Mouse (Mus musculus) lung, postnatal 10 days (tissue): ENCODE measurements around the gene Fastkd5.
"Not testable (repeated sequence)": the region's sequence is repeated elsewhere in the genome, so short reads cannot be mapped to it uniquely, and the experiment has no call there.

Source experiments
- DNase-seq: peaks from one replicate; pipeline ENCODE4 v3.0.0; 2021

Gene Fastkd5

DNA sequence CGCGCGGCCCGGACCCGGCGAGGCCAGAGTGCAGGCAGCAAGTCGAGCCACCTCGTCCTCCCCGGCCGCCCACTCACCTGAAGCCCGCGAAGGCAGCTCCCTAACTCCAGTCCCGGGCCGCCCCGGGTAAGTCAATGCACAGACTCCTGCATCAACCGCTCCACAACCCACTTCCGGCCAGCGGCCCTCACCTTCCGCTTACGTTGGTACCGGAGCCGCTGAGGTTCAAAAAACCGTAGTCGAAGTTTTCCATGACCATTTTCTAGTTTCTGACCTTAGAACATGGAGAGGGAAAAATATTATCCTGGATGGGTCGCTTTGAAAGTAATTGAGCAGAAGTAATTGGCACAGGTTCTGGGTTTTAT, at the start of gene Fastkd5, which contains the start of gene Ubox5:
Gene Fastkd5, minus strand, starts transcription at position 189 of the 365 bp plus-strand sequence.
Gene Ubox5, minus strand, starts transcription at position 200 of the 365 bp plus-strand sequence.
- DNase-seq, result peak; percentile 94

DNA sequence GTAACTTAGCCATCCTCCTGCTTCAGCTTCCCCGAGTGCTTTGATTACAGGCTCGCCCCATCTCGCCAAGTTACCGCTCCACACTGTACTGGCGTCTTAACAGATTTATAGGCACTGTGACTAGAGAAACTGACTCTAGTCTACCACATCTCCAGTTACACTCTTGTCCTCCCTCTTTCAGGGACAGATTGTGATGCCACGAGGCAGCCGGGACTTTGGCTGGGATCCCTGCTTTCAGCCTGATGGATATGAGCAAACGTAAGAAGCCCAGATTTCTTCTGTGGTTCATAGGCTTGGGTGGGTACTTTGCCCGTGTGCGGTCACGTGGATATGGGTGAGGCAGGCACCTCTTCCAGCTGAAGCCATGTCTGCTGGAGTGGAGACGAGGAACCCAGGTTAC, 49.3 kb upstream of the Fastkd5 start:
- no peak for DNase-seq

DNA sequence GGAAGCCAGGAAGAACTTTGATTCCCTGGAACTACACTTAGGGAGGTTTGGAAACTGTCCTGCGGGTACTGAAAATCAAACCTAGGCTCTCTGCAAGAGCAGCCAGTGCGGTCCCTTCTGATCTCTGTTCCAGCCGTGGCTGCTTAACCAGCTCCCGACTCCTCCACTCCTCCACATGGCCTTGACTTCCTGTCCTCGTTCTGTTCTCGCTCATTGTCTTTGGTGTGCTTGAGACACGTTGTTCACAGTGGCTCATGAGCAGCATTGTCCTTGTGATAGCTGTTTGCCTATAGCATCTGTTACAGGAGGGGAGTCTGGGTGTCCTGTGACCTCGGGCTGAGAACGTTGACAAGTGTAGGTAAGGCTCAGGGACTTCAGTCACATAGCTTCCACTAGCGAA, 47.4 kb upstream of the Fastkd5 start:
- no peak for DNase-seq

DNA sequence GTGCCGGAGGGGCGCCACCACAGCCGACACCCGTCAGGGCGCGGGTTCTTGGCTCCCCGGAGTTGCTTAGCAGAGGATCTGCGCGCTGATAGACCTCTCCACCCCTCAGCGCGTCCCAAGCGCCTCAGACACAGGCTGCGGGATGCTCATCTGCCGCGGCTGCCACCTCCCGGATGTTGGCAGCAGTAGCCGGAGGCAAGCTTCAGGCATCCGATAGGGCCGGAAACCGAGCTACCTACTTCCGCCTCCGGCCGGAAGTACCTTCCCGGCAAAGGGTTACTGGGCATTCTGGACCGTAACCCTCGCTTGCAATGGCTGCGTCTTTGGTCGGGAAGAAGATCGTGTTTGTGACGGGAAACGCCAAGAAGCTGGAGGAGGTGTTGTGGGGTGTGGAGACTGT, 37.7 kb upstream of the Fastkd5 start, which contains the start of gene Itpa:
Gene Itpa, plus strand, starts transcription at position 52 of the 400 bp plus-strand sequence.
- DNase-seq, result peak; percentile 92

DNA sequence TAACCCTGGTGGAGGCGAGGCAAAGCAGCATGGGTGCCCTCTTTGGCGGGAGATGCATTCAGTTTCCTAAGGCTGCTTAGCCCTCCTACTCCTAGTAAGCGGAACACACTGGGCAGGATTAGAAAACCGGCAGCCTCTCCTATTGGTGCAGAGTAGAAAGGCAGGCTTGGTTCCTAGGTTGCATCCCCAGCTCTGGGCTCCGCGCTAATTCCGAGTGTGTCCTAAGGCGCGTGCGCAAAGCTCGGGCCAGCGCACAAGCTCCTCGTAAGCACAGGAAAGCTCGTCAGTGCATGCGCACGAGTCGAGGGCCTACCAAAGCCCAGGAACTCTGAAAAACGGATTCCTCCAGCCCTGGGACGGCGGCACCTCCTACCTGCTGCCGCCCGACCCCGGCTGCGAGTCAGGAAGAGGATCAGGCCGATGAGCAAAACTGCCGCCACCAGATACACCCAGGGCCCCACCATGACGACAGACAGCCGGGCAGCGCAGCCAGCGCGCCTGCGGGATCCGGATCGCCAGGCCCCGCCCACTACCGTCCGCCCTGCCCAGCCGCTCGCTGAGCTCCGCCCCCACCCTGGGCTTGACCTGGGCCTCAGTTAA, 34.4 kb upstream of the Fastkd5 start, which contains the start of gene Ddrgk1:
Gene Ddrgk1, minus strand, starts transcription at position 558 of the 600 bp plus-strand sequence.
- peak; percentile 94 for DNase-seq

DNA sequence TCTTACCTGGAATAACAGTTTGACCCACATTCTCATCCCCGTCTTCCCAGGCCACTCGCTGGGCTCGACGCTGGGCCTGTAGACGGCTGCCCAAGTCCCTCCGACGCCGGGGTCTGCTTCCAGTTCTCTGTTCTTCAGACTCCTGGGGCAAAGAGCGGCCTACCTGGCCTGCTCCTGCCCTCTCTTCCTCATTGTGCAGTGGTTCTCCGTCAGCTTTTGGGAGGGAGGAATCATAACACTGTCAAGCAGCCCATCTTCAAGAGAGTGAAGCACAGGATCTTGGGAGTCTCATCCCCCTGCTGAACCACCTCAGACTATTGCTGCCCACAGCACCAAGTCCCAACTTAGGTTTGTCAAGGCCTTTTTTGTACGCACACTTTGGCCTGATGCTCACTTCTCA, 33.5 kb upstream of the Fastkd5 start:
- DNase-seq, result no peak

DNA sequence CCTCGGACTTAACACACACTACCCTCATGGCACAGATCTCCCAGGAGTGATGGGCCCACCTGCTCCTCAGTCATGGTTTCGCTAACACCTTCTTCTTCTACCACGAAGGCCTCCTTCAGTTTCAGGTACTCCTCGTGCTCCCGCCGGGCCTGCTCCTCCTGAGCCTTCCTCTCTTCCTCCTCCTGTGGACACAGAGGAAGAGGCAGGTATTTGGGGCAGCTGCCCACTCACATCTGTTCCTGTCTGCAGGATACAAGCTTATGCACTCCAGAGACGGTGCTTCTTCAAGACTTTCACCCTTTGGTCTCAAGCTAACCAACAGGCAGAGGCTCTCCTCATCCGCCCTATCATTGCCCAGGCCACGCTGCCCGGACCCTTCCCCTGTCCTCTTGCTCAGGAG, 28.7 kb upstream of the Fastkd5 start:
- no peak for DNase-seq

DNA sequence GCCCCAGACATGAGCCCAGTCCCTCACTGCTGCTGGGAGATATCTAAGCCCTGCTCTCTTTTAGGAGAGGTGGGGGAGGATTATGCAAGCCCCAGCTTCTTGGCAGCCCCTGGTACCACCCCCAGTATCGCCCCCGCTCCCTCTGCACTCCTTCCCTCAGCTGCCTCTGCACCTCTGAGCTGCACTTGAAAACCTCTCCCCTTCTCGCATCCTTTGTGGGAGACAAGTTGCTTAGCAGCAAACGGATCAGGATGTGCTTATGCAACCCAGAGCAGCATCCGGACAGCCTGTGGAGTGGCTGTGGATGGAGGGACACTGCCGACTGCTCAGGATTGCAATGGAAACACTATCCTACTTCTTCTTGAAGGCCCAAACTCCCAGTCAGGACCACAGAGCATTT, 27.7 kb upstream of the Fastkd5 start:
- no peak for DNase-seq

DNA sequence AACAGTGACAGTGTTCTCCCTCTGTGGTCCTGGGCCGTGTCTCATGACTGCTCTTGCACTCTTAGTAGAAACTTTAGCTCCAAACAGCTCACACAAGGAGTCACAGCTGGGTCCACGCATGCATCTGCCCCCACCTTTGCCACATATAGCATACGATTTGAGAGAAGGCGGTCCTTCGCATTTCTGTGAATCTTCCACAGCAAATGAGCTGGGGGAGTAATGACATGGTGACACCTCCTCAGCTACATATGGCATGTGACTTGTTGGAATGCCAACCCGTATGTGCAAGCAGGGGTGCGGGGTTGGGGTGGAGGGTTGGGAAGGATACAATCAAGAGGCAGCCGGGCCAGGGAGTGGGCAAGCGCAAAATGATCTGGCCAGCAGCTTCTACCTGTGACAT, 26.7 kb upstream of the Fastkd5 start:
- no peak for DNase-seq

DNA sequence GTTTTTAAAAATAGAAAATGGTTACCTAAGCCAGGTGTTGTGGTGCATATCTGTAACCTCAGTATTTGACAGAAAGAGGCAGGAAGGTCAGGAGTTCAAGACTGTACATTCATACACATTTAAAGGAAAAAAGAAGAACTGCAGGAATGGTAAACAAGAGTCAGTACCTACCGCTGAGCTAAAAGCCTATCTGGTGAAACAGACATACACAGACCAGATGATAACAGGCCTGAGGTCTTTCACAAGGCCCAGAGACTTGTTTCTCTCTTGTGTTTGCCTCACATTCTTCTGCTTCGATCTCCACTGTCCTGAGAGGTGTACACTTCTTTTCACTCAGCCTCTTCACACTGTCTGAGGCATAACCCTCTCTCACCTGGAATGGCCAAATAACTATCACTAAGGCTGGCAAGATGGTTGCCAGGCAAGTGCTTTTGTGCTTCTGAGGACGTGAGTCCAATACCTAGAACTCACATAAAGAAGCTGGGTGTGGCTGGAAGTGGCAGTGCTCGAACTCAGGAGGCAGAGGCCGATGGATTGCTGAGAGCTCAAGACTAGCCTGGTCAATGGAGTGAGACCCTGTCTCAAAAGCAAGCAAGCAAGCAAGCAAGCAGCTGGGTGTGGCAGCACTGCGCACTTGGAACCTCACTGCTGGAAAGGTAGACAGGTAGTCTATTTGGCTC, 26.0 kb upstream of the Fastkd5 start:
- DNase-seq, result no peak

DNA sequence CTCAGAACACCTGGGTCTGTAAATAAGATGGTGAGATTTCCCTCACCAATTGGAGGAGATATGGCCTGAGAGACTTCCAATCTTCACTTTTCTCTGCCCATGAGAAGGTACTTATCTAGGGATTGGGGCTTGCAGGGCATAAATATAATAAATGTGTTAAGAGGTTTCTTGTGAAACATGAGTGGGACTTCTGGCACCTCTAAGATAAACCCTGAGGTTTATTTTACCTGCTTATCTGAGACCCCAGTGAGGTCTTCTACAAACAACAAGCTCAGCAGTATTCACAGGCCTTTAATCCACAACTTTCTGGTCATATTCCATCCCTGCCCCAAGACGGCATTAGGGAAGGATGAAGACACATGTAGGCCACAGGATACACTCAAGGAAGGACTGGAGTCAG, 23.9 kb upstream of the Fastkd5 start:
- DNase-seq, result no peak

DNA sequence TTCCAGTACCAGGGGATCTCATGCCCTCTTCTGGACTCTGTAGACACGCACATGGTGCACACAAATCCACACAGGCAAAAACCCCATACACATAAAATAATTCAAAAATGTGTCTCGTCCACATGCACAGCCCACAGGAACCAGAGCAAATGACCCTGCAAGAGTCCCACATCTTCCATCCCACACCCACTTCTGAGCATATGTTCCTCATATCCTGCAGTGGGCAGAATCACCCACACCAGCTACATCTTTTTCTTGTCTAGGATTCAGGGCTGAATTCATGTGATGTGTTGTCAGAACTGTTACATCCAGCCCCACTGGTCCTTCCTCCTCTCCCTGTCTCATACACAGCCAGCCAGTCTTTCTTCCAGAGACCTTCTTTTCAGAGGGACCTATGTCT, 23.5 kb upstream of the Fastkd5 start:
- no peak for DNase-seq

DNA sequence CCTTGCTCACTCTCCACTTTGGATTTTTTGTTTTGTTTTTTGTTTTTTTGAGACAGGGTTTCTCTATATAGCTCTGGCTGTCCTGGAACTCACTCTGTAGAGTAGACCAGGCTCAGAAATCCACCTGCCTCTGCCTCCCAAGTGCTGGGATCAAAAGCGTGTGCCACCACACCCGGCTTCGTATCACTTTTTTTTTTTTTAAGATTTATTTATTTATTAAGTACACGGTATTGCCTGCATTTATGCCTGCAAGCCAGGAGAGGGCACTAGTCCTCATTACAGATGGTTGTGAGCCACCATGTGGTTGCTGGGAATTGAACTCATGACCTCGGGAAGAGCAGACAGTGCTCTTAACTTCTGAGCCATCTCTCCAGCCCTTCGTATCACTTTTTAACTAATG, 19.2 kb upstream of the Fastkd5 start:
- DNase-seq, result not testable (repeated sequence)

DNA sequence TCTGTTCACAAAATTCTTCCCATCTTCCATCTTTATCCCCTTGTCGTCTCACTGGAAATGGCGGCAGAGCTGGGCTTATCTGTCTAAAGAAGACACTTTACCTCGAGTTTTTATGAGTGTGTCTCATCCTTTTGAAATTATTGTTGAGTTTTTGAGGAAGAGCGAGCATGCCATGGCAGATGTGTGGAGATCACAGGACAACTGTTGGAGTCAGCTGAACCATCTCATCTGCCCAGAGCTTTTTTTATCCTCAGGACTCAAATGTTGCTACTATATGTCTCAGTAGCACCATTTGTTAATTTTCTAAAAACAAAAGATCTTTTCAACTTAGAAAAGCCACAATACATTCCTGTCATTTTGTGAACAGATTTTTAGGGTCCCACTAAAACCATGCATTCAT, 15.4 kb upstream of the Fastkd5 start:
- DNase-seq, result no peak

DNA sequence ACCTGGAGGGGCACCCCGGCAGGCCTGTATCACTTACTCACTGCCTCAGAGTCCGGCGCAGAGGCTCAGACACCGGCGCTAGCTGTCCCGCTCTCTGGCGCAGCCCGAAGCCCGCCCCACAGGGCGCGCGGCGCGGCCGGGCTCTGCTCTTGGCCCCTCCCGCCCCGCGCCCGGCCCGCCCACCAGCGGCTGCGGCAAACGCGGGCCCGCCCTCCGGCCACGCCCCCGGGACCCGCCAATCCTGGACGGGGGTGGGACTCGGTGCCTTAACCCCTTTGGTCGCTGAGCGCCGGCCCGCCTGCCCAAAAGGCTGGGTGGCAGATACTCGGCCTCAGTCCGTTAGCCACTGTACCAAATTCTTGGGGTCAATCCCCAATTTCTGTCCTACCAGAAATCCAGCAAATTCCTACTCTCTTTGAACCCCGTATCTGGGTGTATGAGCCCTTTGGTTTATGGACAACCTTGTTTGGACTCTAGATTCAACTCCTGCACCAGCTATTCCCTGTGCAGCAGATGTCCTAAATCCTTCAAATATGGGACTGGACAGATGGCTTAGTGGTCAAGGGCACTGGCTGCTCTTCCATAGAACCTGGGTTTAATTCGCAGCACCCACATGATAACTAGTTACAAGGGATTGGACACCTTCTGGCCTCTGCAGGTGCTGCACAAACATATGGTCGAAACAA, 13.0 kb upstream of the Fastkd5 start, which contains the start of gene Lzts3:
Gene Lzts3, minus strand, starts transcription at position 120 of the 686 bp plus-strand sequence.
- peak; percentile 95 for DNase-seq

DNA sequence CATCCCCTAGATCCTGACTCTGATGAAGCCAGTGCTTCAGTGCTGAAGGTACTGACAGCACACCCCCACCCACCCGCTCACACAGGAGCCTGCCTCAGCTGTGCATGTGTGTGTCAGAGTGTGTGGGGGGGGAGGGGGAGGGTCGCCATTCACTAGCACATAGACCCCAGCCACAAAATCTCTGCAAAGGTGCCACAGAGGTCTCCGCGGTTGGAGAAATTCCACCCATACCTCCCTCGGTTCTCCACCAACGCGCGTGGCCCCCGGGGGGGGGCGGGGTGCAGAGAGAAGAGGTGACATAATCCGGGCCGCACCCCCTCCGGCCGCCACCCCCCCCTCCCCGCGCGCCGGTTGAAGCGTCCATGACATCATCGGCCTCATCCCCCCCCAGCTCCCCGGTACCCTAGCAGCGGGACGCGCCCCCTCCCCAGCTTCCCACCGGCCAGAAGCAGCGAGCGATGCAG, 12.4 kb upstream of the Fastkd5 start:
- no peak for DNase-seq

DNA sequence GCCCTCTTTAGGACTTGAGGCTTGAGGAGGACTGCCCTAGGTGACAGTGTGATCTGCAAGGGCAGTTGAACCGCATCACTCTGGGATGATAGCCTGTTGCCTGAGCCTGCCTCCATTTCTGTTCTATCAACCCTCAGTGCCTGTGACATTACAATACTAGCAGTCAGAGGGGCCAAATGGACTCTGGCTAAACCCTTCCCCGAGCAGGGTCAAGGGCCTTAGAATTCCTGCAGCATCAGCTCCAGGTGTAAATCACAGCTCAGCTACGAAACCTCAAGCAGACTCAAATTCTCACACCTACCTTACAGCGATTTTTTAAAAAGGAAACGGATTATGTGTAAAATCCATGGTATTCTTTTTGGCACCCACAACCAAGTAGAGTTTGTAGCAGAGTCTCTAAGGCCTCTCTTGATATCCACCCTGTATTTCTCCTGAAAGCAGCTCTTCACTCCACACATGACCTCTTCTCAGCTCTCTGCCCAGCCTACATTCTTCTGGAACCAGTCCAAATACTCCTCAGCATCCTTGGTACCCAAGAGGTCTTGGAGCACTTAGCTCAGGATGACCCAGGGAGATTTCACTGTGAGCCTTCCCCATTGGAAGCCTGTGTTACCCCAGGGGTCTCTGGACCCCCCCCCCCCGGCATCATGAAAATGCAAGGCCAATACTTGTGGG, 11.7 kb upstream of the Fastkd5 start:
- no peak for DNase-seq

DNA sequence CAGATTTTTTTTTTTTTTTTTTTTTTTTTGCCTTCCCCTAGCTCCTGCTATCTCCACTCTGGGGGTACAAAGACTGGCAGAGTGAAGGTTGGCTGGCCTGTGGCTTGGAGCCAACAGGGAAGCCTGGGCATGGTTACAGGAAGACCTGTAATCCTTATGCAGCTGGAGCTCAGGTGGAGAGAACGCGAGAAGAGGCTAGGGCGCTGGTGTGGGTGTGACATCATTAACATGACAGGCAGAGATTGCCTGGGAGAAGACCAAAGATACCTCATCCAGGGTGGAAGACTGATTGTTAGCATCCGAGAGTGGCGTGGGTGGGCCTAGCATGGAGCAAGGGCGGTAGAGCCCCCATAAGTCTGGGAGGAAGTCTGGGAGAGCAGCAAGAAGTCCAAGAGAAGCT, 9.4 kb upstream of the Fastkd5 start:
- DNase-seq, result no peak

DNA sequence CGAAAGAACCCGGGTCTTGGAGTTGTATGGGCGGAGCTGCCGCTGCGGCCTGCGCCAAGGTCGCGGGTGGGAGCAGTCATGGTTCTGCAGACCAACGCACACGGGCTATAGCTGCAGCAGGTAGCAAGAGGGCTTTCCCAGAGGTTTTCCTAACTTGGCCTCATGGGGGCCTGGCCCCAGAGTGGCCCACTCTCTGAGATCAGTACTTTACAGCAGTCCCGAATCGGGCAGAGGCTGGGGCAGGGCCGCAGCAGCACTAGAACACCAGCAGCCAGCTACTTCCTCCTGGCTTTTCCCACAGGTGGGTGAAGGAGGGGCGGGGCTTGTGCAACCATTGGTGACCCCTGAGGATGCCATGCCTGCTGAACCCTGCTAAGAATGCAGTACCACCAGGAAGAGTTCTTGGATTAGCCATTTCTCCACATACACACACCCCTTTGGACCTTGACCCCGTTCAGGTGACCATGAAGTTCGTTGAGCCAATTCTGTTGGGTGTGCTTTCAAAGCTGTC, 8.3 kb upstream of the Fastkd5 start:
- no peak for DNase-seq

DNA sequence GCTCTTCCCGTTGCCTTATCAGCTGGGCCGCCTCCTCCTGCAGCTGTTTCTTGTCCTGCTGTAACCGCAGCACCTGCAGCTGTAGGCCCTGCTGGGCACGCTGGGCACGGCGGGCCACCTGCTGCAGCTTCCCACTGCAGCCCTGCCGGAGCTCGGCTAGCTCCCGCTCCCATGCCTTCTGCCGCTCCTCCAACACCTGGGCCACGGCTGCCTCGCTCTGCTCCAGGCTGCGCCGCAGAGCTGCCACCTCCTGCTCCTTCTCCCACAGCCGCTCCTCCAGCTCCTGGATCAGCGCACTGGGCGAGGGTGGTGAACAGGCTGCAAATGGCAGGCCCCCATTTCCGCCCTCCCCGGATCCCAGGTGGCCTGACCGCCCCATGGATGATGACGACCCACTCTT, 6.0 kb upstream of the Fastkd5 start:
- DNase-seq, result no peak

DNA sequence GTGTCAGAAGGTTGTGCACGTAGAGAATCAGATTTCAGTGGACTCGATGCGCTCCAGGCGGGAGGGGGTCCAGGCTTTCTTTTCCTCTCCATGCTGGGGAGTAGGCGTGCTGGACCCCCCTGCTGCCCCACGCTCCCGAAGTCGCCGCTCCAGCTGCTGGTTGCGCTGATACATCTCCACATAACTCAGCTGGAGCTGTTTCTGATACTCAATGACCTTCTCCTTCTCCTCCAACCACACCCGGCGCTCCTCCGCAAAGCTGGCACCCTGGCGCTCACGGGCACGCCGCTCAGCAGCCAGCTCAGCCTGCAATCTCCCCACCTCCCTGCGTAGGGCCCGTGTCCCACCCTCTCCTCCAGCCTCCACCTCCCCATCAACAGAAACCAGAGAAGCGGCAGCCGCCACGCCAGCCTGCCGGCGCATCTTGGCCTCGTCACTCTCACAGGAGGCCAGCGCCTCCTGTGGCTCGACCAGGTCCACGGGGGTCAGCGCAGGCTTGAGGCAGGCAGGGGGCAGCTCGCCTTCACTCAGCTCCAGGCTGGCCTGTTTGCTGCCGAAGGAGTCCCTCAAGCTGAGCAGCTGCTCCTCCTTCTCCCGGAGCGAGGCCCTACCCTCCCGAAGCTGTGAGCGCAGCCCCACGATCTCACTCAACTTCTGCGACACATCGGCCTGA, 5.0 kb upstream of the Fastkd5 start:
- peak; percentile 32 for DNase-seq

DNA sequence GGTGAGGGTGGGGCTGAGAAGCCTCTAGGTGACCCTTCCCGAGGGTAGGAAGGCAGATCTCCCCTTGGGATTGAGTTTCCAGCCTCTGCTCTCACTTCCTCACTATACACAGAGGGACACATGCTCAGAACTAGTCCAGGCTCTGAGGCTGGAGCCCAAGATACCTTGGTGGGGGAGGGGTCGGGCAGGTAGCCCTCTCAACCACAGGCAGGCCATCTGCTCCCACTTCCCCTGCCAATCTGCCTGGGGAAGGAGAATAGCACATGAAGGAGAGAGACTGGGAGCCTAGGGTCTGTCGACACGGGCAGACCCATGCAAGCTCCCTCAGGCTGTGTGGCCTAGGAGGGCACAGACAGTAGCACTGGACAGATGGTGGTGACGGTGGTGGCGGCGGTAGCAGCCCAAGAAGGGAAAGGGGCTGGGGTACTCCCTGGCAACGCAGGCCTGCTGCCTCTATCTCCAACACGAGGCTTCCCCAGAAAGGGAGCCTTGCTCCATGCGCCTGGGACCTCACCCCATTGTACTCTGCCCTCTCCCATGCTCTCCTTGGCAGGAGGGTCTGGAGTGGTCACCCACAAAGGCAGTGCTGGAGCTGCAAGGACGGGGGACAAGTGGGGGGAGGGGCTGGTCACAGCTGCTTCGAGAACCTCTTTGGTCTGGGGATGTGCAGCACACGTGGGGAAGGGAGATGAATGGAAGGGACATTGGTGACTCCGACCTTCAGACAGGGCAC, 4.3 kb upstream of the Fastkd5 start:
- no peak for DNase-seq
